In the genomic region with DNA sequence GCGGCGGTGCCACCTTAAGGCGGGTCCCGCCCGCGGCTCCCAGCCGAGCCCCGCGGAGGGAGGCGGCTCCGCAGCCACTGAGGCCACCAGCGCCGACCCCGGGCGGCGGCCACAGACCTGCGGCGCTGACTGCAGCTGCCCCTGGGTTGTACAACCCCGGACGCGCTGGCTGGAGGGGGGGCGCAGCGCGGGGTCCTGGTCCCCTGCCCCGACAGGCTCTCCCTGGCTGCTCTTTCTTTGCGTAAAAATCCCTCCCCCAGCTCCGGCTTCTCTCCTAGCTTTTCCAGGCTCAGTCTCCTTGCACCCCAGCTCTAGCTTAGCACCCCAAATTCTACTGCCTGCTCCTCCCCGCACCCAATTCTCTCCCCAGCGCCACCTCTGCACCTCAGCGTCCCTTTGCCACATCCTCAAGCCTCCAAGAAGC, we compare ENCODE assay signal across 8 mouse cellular contexts. TPM values are rescaled to one million over a fixed set of nuclear protein-coding genes. Genes with fewer than 3 reads are reported as not detected.
DNase-seq lines count a peak whose midpoint lies in the region; ATAC-seq and TF ChIP-seq lines count a peak whose summit lies in the region.

No protein-coding gene starts in this region.

- H3K9ac ChIP-seq in embryonic facial prominence, embryonic 14.5 days (ENCODE audit: low read depth, low read length): peak overlapping the region; percentile 78
- peak overlapping the region; percentile 74 for H3K9ac ChIP-seq in hindbrain, embryonic 14.5 days
- 0 out of 2 replicates have a peak overlapping the region, but pooled peaks have one; percentile 16 for H3K9ac ChIP-seq in liver, embryonic 14.5 days (replicated peaks)

- H3K4me1 ChIP-seq in embryonic facial prominence, embryonic 14.5 days (ENCODE audit: control insufficient read depth, insufficient read depth, low read length): peaks cover 43% of the 10 kb centered on the region
- H3K4me1 ChIP-seq in hindbrain, embryonic 14.5 days (replicated peaks; ENCODE audit: control insufficient read depth, insufficient read depth, low read length): peaks cover 32% of the 10 kb centered on the region
- H3K4me1 ChIP-seq in liver, embryonic 14.5 days (replicated peaks; ENCODE audit: control insufficient read depth in 2 of 2, insufficient read depth in 2 of 2, low read length in 1 of 2): peaks cover 30 to 32% of the 10 kb centered on the region in 2 experiments
- peaks cover 10% of the 10 kb centered on the region for H3K4me1 ChIP-seq in small intestine, adult 2 months (ENCODE audit: control insufficient read depth, insufficient read depth, insufficient read length, low read length)

- 0 out of 2 replicates have a peak, but pooled peaks cover 5% of the 10 kb centered on the region for H3K27me3 ChIP-seq in embryonic facial prominence, embryonic 14.5 days (replicated peaks; ENCODE audit: control insufficient read depth, insufficient read depth, low read length)
- H3K27me3 ChIP-seq in hindbrain, embryonic 14.5 days (ENCODE audit: control insufficient read depth, insufficient read depth, low read length): peaks cover 58% of the 10 kb centered on the region
- H3K27me3 ChIP-seq in liver, embryonic 14.5 days (ENCODE audit: control insufficient read depth, insufficient read depth, low read length): peaks cover 14% of the 10 kb centered on the region
- H3K27me3 ChIP-seq in small intestine, adult 2 months (ENCODE audit: control insufficient read depth, insufficient read depth, low read length): peaks cover 8% of the 10 kb centered on the region

- intact Hi-C loops in heart, postnatal 25 days (cut with DNase I): loop anchor here (2.0 kb wide), 1 partner anchor 18 kb away; no protein-coding TSS in a partner anchor

- no peak for ATAC-seq in embryonic facial prominence, embryonic 14.5 days (ENCODE audit: low read depth)
- ATAC-seq in hindbrain, embryonic 14.5 days (ENCODE audit: low FRiP score): no peak
- no peak for ATAC-seq in liver, embryonic 14.5 days (ENCODE audit: insufficient read depth)

- peaks cover 12% of the 10 kb centered on the region; the same call in 1 of the 2 replicates for H3K36me3 ChIP-seq in embryonic facial prominence, embryonic 14.5 days (ENCODE audit: control insufficient read depth, insufficient read depth, low read length)
- no peaks in the 10 kb centered on the region for H3K36me3 ChIP-seq in hindbrain, embryonic 14.5 days (replicated peaks; ENCODE audit: control insufficient read depth, insufficient read depth)
- H3K36me3 ChIP-seq in liver, embryonic 14.5 days (replicated peaks; ENCODE audit: control insufficient read depth, insufficient read depth, low read depth): no peaks in the 10 kb centered on the region
- no peaks in the 10 kb centered on the region for H3K36me3 ChIP-seq in small intestine, adult 2 months (ENCODE audit: control insufficient read depth, insufficient read depth, low read length)

- no peak for TF ChIP-seq CTCF in liver, embryonic 14.5 days (IDR thresholded peaks at IDR 0.05; ENCODE audit: low read depth)
- TF ChIP-seq CTCF in small intestine, adult 2 months (IDR thresholded peaks at IDR 0.05; ENCODE audit: extremely low read depth, insufficient read length, insufficient replicate concordance, low read depth, low read length): no peak

- no peak for TF ChIP-seq EP300 in liver, embryonic 14.5 days (IDR thresholded peaks at IDR 0.05; ENCODE audit: low read depth)

- no peaks in the 10 kb centered on the region for H3K9me3 ChIP-seq in embryonic facial prominence, embryonic 14.5 days (ENCODE audit: control insufficient read depth, low read length)
- no peaks in the 10 kb centered on the region for H3K9me3 ChIP-seq in hindbrain, embryonic 14.5 days (ENCODE audit: control insufficient read depth, low read length)
- H3K9me3 ChIP-seq in liver, embryonic 14.5 days (ENCODE audit: control insufficient read depth, low read length): no peaks in the 10 kb centered on the region

- TF ChIP-seq POLR2A in small intestine, adult 2 months (IDR thresholded peaks at IDR 0.05; ENCODE audit: low read depth, low read length): no peak

- H3K4me2 ChIP-seq in embryonic facial prominence, embryonic 14.5 days (ENCODE audit: low read depth, low read length): peak overlapping the region; percentile 89
- H3K4me2 ChIP-seq in hindbrain, embryonic 14.5 days (replicated peaks): peak overlapping the region; percentile 74
- H3K4me2 ChIP-seq in liver, embryonic 14.5 days (ENCODE audit: low read depth): peak overlapping the region; percentile 70

- H3K4me3 ChIP-seq in embryonic facial prominence, embryonic 14.5 days (ENCODE audit: low read depth, low read length): peak overlapping the region; percentile 68
- peak overlapping the region; percentile 55 for H3K4me3 ChIP-seq in hindbrain, embryonic 14.5 days (replicated peaks; ENCODE audit: low read length)
- peak overlapping the region; percentile 50 to 54 for H3K4me3 ChIP-seq in liver, embryonic 14.5 days (ENCODE audit: insufficient read depth in 1 of 2, low read depth in 2 of 2, low read length in 2 of 2)
- H3K4me3 ChIP-seq in small intestine, adult 2 months (ENCODE audit: low read depth, low read length): peak overlapping the region; percentile 66

- under 1% methylated on average over 29 of the region's 30 CpGs for WGBS in embryonic facial prominence, embryonic 14.5 days
- WGBS in hindbrain, embryonic 14.5 days: 0% methylated on average over 29 of the region's 30 CpGs
- WGBS in liver, embryonic 14.5 days (ENCODE audit: insufficient replicate concordance): under 1% methylated on average over 28 of the region's 30 CpGs
- under 1% methylated on average over 30 of the region's 30 CpGs for WGBS in small intestine, adult 2 months

- peak overlapping the region; percentile 58 for H3K27ac ChIP-seq in embryonic facial prominence, embryonic 14.5 days (replicated peaks; ENCODE audit: low read depth, low read length)
- H3K27ac ChIP-seq in hindbrain, embryonic 14.5 days: peak overlapping the region; percentile 40; the same call in 1 of the 2 replicates
- H3K27ac ChIP-seq in liver, embryonic 14.5 days: no peak overlapping the region
- no peak overlapping the region for H3K27ac ChIP-seq in small intestine, adult 2 months (ENCODE audit: insufficient read depth, low read depth, low read length)

- peak; percentile 62 to 65 for DNase-seq in heart, adult 18-20 months
- DNase-seq in heart, postnatal 25 days (ENCODE audit: low spot score): no peak
- peak; percentile 52 for DNase-seq in Muller cell, postnatal 12 days (ENCODE audit: inconsistent ontology term)
- no peak for DNase-seq in embryonic facial prominence, embryonic 14.5 days (ENCODE audit: low spot score)
- no peak for DNase-seq in hindbrain, embryonic 14.5 days (ENCODE audit: low spot score)
- no peak for DNase-seq in liver, embryonic 14.5 days (ENCODE audit: low read depth in 3 of 3, low spot score in 3 of 3)
- DNase-seq in spleen, postnatal 4 days (ENCODE audit: low spot score in 2 of 2): no peak

RNA-seq across cellular contexts. Expression of a gene that starts 0.9 kb away (rescaled TPM):
- 1 to 10 TPM; 4.7 to 7.1 TPM for total RNA-seq in heart, adult 18-20 months (2021)
- total RNA-seq in heart, postnatal 25 days (2021): 1 to 10 TPM; 8.4 to 9.7 TPM
- 30.2 and 39.4 TPM in 2 replicates for polyA plus RNA-seq in embryonic facial prominence, embryonic 14.5 days (2014; fragmentation: Nextera tagmentation; extraction: Ambion mirVana)
- 24.5 and 29.7 TPM in 2 replicates for polyA plus RNA-seq in hindbrain, embryonic 14.5 days (2014; fragmentation: Nextera tagmentation; extraction: Ambion mirVana)
- 5.2 and 6.5 TPM in 2 replicates for polyA plus RNA-seq in liver, embryonic 14.5 days (2012; rRNA removed)
- polyA plus RNA-seq in liver, embryonic 14.5 days (2014; fragmentation: Nextera tagmentation; extraction: Ambion mirVana): 0.82 and 0.90 TPM in 2 replicates
- 17.8 and 20.4 TPM in 2 replicates for polyA plus RNA-seq in small intestine, adult 2 months (2012; rRNA removed)

RNA-seq across cellular contexts. Expression of a gene that starts 15.9 kb away (rescaled TPM):
- 1,000 to 10,000 TPM; 1,011 to 1,083 TPM for total RNA-seq in heart, adult 18-20 months (2021)
- total RNA-seq in heart, postnatal 25 days (2021): 1,000 to 10,000 TPM; 1,086 to 1,128 TPM
- polyA plus RNA-seq in embryonic facial prominence, embryonic 14.5 days (2014; fragmentation: Nextera tagmentation; extraction: Ambion mirVana): 387 and 412 TPM in 2 replicates
- 524 and 550 TPM in 2 replicates for polyA plus RNA-seq in hindbrain, embryonic 14.5 days (2014; fragmentation: Nextera tagmentation; extraction: Ambion mirVana)
- 113 and 134 TPM in 2 replicates for polyA plus RNA-seq in liver, embryonic 14.5 days (2012; rRNA removed)
- 139 and 156 TPM in 2 replicates for polyA plus RNA-seq in liver, embryonic 14.5 days (2014; fragmentation: Nextera tagmentation; extraction: Ambion mirVana)
- 1,054 and 3,003 TPM in 2 replicates for polyA plus RNA-seq in small intestine, adult 2 months (2012; rRNA removed)

RNA-seq across cellular contexts. Expression of a gene that starts 25.7 kb away (rescaled TPM):
- 10 to 100 TPM in 1 of 2 experiments, 1 to 10 TPM in 1; 7.9 to 11.1 TPM for total RNA-seq in heart, adult 18-20 months (2021)
- total RNA-seq in heart, postnatal 25 days (2021): 1 to 10 TPM; 6.7 to 7.4 TPM
- 17.1 and 17.8 TPM in 2 replicates for polyA plus RNA-seq in embryonic facial prominence, embryonic 14.5 days (2014; fragmentation: Nextera tagmentation; extraction: Ambion mirVana)
- 4.2 and 4.8 TPM in 2 replicates for polyA plus RNA-seq in hindbrain, embryonic 14.5 days (2014; fragmentation: Nextera tagmentation; extraction: Ambion mirVana)
- polyA plus RNA-seq in liver, embryonic 14.5 days (2012; rRNA removed): 4.5 and 4.8 TPM in 2 replicates
- 5.6 and 5.8 TPM in 2 replicates for polyA plus RNA-seq in liver, embryonic 14.5 days (2014; fragmentation: Nextera tagmentation; extraction: Ambion mirVana)
- 7.3 and 34.4 TPM in 2 replicates for polyA plus RNA-seq in small intestine, adult 2 months (2012; rRNA removed)

RNA-seq across cellular contexts. Expression of a gene that starts 30.2 kb away (rescaled TPM):
- total RNA-seq in heart, adult 18-20 months (2021): 10 to 100 TPM; 47.8 to 49.8 TPM
- total RNA-seq in heart, postnatal 25 days (2021): 10 to 100 TPM; 49.6 to 54.6 TPM
- polyA plus RNA-seq in embryonic facial prominence, embryonic 14.5 days (2014; fragmentation: Nextera tagmentation; extraction: Ambion mirVana): 87.7 and 88.4 TPM in 2 replicates
- 87.5 and 95.5 TPM in 2 replicates for polyA plus RNA-seq in hindbrain, embryonic 14.5 days (2014; fragmentation: Nextera tagmentation; extraction: Ambion mirVana)
- 14.8 and 17.0 TPM in 2 replicates for polyA plus RNA-seq in liver, embryonic 14.5 days (2012; rRNA removed)
- 17.3 and 17.4 TPM in 2 replicates for polyA plus RNA-seq in liver, embryonic 14.5 days (2014; fragmentation: Nextera tagmentation; extraction: Ambion mirVana)
- 318 and 828 TPM in 2 replicates for polyA plus RNA-seq in small intestine, adult 2 months (2012; rRNA removed)

RNA-seq across cellular contexts. Expression of a gene that starts 30.9 kb away (rescaled TPM):
- total RNA-seq in heart, adult 18-20 months (2021): 1 to 10 TPM; 2.6 TPM
- total RNA-seq in heart, postnatal 25 days (2021): 1 to 10 TPM; 1.9 to 2.8 TPM
- 0.20 and 0.61 TPM in 2 replicates for polyA plus RNA-seq in embryonic facial prominence, embryonic 14.5 days (2014; fragmentation: Nextera tagmentation; extraction: Ambion mirVana)
- 0.90 and 1.1 TPM in 2 replicates for polyA plus RNA-seq in hindbrain, embryonic 14.5 days (2014; fragmentation: Nextera tagmentation; extraction: Ambion mirVana)
- polyA plus RNA-seq in liver, embryonic 14.5 days (2012; rRNA removed): 2.3 and 2.4 TPM in 2 replicates
- polyA plus RNA-seq in liver, embryonic 14.5 days (2014; fragmentation: Nextera tagmentation; extraction: Ambion mirVana): 0.11 and 0.34 TPM in 2 replicates
- 0.33 and 0.58 TPM in 2 replicates for polyA plus RNA-seq in small intestine, adult 2 months (2012; rRNA removed)

Comparison
In these comparisons a context has a peak if more than half of its experiments do, and no peak if none do; other contexts are left out.
1. DNase-seq: peak in heart, adult 18-20 months (2 of 2) and Muller cell, postnatal 12 days (single experiment); none in heart, postnatal 25 days (single experiment), embryonic facial prominence, embryonic 14.5 days (single experiment), hindbrain, embryonic 14.5 days (single experiment), liver, embryonic 14.5 days (0 of 3) and spleen, postnatal 4 days (0 of 2).
2. H3K27ac ChIP-seq: peak in embryonic facial prominence, embryonic 14.5 days (single experiment) and hindbrain, embryonic 14.5 days (single experiment); none in liver, embryonic 14.5 days (single experiment) and small intestine, adult 2 months (single experiment).
3. H3K9ac ChIP-seq: peak in every context shown above with its lines; median percentile 78 in embryonic facial prominence, embryonic 14.5 days; 74 in hindbrain, embryonic 14.5 days; 16 in liver, embryonic 14.5 days.
4. Peak in every context shown above with its lines, with median percentiles within 50 percentile points of each other: H3K4me2 ChIP-seq and H3K4me3 ChIP-seq.